Mouse (Mus musculus) G1E-ER4 (cell line): ENCODE measurements around the gene Nlrp9a. TPM values are rescaled to one million over a fixed set of nuclear protein-coding genes. Genes with fewer than 3 reads are reported as not detected.
"Not testable (repeated sequence)": the region's sequence is repeated elsewhere in the genome, so short reads cannot be mapped to it uniquely, and the experiment has no call there.

Experiments used
- GATA1 ChIP-seq: IDR thresholded peaks from one replicate; pipeline ENCODE4 v1.8.0; 2012; ENCODE audit warnings: low read length, inconsistent platforms
- polyA plus RNA-seq: library from polyadenylated mRNA; stranded (reverse); fragments of >175 nt; gene quantifications from 2 replicates; pipeline ENCODE4 v1.2.3, GENCODE M21; 2012

The Nlrp9a gene
- polyA plus RNA-seq: not detected in 2 replicates

DNA sequence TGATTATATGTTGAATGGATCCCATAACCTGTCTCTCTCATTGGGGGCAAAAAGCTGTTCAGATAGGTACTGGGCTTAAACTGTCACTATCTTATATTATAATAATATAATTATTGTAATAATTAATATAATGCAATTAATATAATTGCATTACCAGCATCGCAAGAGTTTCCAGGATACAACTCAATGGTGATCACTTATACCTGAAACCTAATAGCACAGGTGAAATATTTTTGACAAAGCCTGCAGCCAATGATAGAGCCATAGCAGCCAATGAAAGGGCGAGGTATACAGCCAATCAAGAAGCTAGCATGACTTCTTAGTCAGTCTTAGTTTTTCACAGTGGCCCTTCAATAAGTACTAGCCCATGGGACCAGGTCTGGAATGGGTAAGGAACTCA is at the start of gene Nlrp9a:
Nlrp9a (plus strand) TSS at position 301 of the 400 bp plus-strand sequence.
- not testable (repeated sequence) for TF ChIP-seq GATA1

- TF ChIP-seq GATA1: no peak
These were observed 54.3 kb downstream of the Nlrp9a start for GRCm38 (mm10) chr7:26589077-26589476.

GRCm38 (mm10) chr7:26589774-26590173 is 55.0 kb downstream of the Nlrp9a start:
- no peak for TF ChIP-seq GATA1

- not testable (repeated sequence) for TF ChIP-seq GATA1
These were observed 83.5 kb downstream of the Nlrp9a start, which contains the start of gene Vmn1r185 for GRCm38 (mm10) chr7:26618364-26618763. Gene Vmn1r185, minus strand, starts transcription at chr7:26618464.

Other genes starting within 250 kb of the Nlrp9a start
- gene Cyp2a4, start 227.9 kb upstream of the Nlrp9a start, polyA plus RNA-seq: not detected in 2 replicates
- not detected in 2 replicates for gene Nlrp9c, start 131.3 kb upstream of the Nlrp9a start, polyA plus RNA-seq
- gene Nlrp4a, start 99.9 kb upstream of the Nlrp9a start, polyA plus RNA-seq: not detected in 2 replicates
- gene Vmn1r185, start 83.4 kb downstream of the Nlrp9a start, polyA plus RNA-seq: not detected in 2 replicates
- gene Cyp2b23, start 151.4 kb downstream of the Nlrp9a start, polyA plus RNA-seq: not detected in 2 replicates
- not detected in 2 replicates for gene Cyp2b19, start 222.1 kb downstream of the Nlrp9a start, polyA plus RNA-seq